Mouse (Mus musculus) megakaryocyte, adult 5-6 weeks (primary cell): Measurements from ENCODE around the gene Farsa. TPM values are rescaled to one million over a fixed set of nuclear protein-coding genes. Genes with fewer than 3 reads are reported as not detected.
"Not testable (repeated sequence)": the region's sequence is repeated elsewhere in the genome, so short reads cannot be mapped to it uniquely, and the experiment has no call there.

Source experiments
- ATAC-seq: 2 replicates; pipeline ENCODE4 v1.8.0; 2016; ENCODE audit warnings: mild to moderate bottlenecking, inconsistent platforms; ENCODE audit not compliant: poor library complexity, severe bottlenecking
- total RNA-seq, 2 experiments: library from RNA; stranded (forward) in 1 of 2; stranded (reverse) in 1 of 2; fragments of 153-499, 151-499 nt in 1 of 2; fragments of 221-1000, 200-1000 nt in 1 of 2; gene quantifications; 2 replicates each; pipeline versions ENCODE4 v1.2.3 to v1.2.4; 2015 to 2017

Farsa gene
- total RNA-seq (2015) (11.6 and 17.3 TPM in 2 replicates), total RNA-seq (2017) (49.7 and 53.4 TPM in 2 replicates)

DNA sequence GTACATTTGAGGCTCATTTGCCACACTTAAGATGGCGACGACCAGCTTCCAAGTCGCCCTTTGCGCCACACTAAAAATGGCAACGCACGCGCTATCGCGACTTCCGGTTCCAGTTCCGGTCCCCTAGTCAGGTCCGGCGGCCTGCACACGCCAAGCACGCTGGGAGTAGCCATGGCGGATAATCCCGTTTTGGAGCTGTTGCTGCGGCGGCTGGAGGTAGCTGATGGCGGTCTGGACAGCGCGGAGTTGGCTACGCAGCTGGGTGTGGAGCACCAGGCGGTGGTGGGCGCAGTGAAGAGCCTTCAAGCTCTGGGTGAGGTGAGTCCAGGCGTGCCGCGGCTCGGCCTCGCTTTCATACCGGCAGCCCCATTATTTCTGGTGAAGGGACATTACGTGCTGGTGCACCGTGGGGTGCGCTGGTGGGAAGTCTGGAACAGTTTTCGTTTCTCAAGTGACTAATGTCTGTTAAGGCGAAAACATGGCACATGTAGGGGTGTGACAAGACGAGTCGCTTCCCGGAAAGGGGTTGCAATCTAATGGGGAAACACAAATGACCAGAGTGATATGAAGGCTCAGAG, at the start of gene Farsa:
TSS of gene Farsa (plus strand) at position 126 of the 578 bp plus-strand sequence.
- ATAC-seq, result peak; percentile 100

DNA sequence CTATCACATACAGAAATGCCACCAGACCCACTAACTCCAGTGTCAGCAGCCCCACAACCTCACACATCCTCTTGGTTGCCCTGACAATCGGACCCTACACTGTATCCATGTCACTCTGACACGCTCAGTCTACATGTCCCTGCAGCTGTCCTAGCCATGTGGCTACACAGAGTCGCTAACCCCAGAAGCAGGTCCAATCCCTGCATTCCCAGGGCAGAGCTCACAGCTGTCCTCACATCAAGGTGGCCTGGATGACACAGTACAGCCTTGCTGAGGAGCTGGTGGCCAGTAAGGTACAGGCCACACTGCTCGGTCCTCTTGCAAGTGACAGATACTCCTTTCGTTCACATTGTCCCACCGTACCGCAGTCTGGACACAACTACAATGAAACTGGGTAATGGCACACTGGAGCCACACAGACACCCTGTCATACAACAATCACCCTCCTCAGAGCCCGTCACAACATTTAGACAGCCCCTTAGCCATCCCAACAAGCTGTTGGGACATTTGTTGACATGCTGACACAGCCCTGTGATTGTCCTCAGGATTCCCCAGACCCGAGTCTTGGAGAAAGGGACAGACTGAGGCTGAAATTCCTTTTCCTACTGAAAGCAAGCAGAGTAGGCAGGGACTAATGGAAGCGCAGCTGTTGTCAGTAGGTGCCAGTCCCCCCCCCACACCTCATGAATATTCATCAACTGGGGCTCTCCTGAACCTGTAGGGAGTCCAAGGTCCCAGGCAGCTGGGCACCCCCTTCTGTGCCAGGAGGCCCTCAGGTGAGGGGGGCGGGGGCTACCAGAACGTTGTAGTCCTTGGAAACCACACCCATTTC, 47.5 kb upstream of the Farsa start:
- ATAC-seq, result no peak

GRCm38 (mm10) chr8:84809941-84810280, 46.9 kb upstream of the Farsa start:
- no peak for ATAC-seq

DNA sequence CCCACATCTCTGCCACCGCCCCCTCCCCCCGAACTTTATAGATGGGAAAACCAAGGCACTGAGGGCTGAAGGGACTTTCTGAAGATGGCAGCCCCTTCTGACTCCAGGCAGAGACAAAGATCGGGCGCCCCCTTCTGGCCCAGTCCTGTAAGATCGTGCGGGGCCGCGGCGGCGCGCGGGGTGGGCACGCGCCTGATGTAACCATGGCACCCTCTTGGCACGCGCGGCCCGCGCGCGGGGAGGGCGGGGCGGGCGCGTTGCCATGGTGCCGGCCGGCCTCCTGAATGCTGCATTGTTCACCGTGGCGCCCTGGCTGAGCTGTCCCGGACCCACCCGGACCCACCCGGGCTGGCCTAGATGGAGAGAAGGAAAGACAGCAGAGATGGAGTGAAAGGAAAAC, 45.9 kb upstream of the Farsa start:
- peak; percentile 73 for ATAC-seq

GRCm38 (mm10) chr8:84811303-84811702, 45.5 kb upstream of the Farsa start:
- ATAC-seq, result no peak

- ATAC-seq, result peak; percentile 65
Observed at GRCm38 (mm10) chr8:84813059-84813458, 43.7 kb upstream of the Farsa start.

DNA sequence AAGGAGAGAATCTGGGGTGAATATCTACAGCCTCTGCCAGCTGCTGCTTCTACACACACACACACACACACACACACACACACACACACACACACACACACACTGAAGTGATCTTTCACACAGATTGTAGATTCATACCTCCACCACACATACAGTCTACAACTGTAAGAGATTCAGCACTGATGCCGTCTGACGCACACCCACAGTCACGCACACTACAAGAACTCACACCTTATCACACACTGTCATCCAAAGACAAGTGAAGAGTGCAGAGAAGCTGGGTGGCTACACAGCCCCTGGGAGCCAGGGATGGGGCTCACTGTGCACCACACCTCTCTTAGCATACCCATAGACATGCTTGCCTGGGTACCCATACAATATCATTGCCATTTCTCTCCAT, 43.0 kb upstream of the Farsa start:
- ATAC-seq, result no peak

GRCm38 (mm10) chr8:84814240-84814554, 42.6 kb upstream of the Farsa start:
- no peak for ATAC-seq

DNA sequence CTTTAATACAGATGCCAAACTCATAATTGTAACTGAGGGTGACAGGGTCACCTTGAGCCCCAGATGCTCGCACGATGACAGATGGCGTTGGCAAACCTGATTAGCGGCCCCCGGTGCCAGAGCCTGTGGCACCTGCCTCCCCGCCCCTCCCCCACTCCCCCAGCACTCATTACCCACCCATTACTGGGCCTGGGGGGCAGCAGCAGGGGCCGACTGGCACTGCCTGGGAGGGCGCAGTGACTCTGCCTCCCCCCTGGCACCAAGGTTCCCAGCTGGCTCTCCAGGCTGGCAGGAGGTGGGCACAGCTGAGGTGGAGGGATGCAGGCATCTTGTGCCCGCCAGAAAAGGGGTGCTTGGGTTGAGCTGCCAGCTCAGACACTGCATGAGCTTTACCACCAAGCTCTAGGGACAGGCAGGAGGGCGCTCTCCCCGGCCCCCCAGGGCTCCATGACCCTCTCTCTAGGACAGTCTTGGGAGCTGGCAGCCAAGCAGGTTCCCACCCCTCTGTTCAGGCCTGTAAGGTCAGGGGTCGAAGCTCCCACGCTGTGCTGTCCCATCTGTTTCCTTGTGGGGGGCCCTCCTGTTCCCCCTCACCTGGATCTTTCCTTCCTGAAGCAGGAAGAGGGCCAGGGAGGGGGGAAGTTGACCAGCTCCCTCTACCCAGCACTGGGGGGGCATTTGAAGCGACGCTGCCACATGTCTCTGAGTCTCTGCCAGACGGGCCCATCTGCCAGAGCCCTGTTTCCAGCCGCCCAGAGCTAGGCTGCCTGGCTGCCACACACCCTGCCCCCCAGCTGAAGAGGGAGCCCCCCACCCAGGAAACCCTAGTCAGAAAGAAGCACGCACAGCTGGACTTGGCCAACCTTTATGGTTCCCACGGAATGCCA, 42.0 kb upstream of the Farsa start:
- ATAC-seq, result no peak

DNA sequence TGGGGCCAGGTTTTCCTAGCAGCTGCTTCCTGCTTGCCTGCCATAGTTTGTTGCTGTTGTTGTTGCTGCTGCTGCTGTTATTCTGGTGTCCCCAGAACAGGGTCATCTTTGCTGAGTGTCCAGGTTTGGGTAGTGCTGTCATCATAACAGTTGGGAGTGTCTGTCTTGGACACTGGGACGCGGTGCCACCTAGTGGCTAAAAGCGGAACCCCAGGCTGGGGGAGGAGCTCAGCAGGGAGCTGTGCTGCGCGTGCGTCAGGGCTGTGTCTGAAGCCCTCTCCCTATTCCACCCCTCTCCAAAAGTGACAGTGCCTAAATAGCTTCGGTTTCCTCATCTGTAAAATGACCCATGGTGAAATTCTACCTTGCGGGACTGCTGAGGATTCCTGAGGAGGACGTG, 41.2 kb upstream of the Farsa start:
- ATAC-seq, result peak; percentile 93

- no peak for ATAC-seq
Observed at GRCm38 (mm10) chr8:84816117-84816516, 40.7 kb upstream of the Farsa start.

DNA sequence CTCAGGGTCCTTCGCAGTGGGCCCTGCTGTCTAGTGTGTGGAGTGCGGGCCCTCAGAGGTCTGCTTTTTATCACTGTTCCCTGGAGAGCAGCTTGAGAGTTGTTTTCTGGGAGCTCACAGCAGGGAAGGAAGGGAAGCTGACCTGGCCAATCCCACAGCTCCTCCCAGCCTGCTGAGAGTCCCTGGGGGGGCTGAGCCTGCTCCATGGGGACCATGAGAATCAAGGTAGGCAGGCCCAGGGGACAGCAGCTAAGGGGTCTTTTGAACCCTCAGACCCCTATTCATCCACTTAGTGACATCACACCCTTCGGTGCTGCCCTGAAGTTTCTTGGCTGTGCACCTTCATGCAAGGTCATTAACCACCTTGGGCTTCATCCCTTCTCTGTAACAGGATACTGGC, 34.1 kb upstream of the Farsa start, which contains the start of gene Dand5:
TSS of gene Dand5 (minus strand) at position 101 of the 400 bp plus-strand sequence.
- no peak for ATAC-seq

DNA sequence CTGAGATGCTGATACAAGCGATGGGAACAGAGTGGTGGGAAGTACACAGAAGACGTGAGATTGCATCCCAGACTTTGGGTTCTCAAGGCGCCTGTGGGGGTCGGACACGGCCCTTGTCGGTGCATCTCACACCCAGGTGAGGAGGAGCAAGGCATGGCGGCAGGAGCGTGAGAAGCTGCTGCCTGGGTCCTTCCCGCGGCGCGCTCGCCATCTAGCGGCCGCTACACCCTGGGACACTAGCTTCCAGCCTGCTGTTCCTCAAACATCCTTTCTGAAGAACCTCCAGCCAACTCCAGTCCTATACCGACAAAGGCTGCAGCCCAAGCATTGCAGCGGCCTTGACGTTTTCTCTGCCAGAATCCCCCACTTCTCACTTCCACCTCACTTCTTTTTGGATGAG, 33.1 kb upstream of the Farsa start:
- ATAC-seq, result peak; percentile 99

GRCm38 (mm10) chr8:84825636-84826035, 31.2 kb upstream of the Farsa start:
- peak; percentile 62 for ATAC-seq

DNA sequence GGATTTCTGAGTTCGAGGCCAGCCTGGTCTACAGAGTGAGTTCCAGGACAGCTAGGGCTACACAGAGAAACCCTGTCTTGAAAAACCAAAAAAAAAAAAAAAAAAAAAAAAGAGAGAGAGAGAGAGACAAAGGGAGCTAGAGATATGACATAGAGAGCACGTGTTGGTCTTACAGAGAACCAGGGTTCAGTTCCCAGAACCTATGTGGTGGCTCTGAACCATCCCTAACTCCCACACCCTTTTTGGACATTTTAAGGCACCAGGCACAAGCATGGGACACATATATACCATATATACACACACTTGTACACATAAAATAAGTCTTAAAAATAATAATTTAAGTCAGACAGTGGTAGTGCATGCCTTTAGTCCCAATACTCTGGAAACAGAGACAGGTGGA, 30.3 kb upstream of the Farsa start:
- ATAC-seq, result not testable (repeated sequence)

DNA sequence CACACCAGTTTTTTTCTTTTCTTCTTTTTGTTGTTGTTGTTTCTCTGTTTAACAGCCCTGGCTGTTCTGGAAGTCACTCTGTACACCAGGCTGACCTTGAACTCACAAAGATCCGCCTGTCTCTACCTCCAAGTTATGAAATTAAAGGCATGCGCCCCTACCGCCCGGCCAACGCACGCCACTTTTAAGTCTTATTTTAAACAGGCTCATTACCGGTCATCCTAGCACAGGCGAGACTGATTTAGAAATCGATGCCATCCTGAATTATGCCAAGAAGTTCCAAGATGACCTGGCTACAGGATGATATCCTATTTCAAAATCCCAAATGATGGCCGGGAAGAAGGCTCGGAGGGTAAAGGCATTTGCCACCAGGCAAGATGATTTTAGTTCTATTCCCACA, 25.3 kb upstream of the Farsa start, which contains the start of gene Gadd45gip1:
TSS of gene Gadd45gip1 (plus strand) at position 33 of the 400 bp plus-strand sequence.
- ATAC-seq, result peak; percentile 92

GRCm38 (mm10) chr8:84832034-84832717, 24.6 kb upstream of the Farsa start:
- ATAC-seq, result peak; percentile 96

GRCm38 (mm10) chr8:84832759-84833742, 23.7 kb upstream of the Farsa start:
- no peak for ATAC-seq

- no peak for ATAC-seq
Observed at GRCm38 (mm10) chr8:84834002-84834865, 22.6 kb upstream of the Farsa start.
